Mouse (Mus musculus) kidney, adult 11 months (tissue): Measurements from ENCODE around the gene Azin2.

Experiments used
- DNase-seq: peaks from one replicate; pipeline ENCODE4 v3.0.0; 2022

Azin2 gene

GRCm38 (mm10) chr4:128977217-128977616 is 15.0 kb upstream of the Azin2 start:
- DNase-seq, result no peak

- no peak for DNase-seq
These were observed 14.3 kb upstream of the Azin2 start for GRCm38 (mm10) chr4:128976577-128976976.

GRCm38 (mm10) chr4:128974677-128975076 is 12.4 kb upstream of the Azin2 start:
- no peak for DNase-seq

DNA sequence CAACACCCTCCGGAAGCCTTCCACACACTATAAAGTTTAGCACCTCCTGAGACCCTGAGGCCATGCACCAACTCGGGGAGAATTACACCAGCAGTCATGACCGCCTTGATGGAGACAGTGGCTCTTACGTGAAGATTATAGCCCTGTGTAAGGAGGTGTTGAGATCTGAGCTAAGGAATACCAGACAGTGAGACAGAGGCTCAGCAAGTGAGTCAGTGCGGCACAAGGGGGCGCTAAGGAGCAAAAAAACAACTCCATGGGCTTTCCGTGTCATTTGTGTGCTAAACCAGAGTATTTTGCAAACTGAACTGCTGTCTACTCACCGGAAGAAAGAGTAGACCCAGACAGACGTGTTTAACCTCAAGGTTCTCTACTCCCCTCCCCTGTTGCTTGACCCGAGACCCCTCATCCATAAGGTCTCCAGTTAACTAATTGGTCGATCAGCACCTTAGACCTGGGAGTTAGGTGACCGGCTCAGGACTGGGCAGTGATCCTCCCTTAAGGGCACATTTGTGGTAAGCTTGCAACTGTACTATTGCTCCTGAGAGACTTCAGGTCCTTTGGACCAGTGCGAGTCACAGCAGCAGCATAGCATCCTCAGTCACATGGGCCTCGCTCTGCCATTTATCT is 8.9 kb upstream of the Azin2 start:
- DNase-seq, result peak; percentile 60

- no peak for DNase-seq
These were observed 8.2 kb upstream of the Azin2 start for GRCm38 (mm10) chr4:128970417-128970807.

DNA sequence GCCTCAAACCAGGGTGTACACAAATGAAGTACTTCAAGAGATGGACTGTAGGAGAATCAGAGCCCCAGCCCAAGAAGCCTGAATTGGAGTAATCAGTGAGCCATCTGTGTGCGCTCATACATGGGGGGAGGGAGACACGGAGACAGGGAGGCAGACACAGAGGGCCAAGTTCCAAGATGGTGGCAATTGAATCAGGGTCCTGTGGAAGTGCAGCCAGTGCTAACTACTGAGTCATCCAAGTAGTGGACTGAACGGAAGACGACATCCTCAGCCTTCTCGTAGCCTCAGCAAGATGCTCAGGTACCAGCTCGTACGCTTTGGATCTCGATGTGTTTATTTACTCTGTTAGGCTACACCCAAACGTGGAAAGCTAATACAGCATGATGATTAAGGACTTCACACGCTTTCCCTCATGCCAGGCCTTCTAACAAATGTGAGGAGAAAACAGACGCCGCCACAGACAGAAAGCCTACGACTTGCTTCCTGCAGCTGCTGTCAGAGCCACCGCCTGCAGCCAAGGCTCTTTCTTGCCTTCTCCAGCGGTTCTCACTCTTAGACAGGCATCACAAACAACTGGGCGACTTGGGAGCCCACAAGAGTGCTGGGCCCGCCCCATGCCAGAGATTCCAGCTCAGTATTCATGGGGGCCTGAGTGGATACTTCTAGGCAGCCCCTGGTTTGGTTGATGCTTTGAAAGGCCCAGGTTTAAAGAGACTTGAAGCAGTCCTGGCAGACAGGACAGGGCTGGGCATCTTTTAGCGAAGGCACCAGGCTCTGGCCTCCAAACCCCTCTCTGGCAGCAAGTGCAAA is 7.6 kb upstream of the Azin2 start:
- no peak for DNase-seq

DNA sequence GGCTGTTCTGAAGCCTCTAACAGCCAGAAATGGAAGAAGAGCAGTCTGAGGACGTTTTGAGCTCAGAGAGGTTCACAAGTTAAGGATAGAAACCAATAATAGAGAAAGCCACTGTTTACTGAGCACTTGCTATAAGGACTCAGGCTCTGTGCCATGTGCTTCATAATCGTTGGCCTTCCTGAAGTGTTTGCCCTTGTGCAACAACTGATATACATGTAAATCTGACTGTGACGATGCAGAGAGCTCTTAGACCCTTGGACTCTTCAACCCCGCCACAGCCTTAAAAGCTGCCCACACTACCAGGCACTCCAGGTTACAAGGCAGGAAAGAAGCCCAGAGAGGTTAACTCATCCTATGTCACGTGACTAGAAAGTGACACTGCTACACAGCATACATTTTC is 6.8 kb upstream of the Azin2 start:
- DNase-seq, result no peak

- DNase-seq, result no peak
These were observed 4.5 kb upstream of the Azin2 start for GRCm38 (mm10) chr4:128966751-128967150.

GRCm38 (mm10) chr4:128962926-128963290 is 666 bp upstream of the Azin2 start:
- DNase-seq, result no peak

GRCm38 (mm10) chr4:128961301-128962028 is 777 bp downstream of the Azin2 start:
- no peak for DNase-seq

GRCm38 (mm10) chr4:128959676-128960075 is 2.6 kb downstream of the Azin2 start:
- DNase-seq, result no peak

DNA sequence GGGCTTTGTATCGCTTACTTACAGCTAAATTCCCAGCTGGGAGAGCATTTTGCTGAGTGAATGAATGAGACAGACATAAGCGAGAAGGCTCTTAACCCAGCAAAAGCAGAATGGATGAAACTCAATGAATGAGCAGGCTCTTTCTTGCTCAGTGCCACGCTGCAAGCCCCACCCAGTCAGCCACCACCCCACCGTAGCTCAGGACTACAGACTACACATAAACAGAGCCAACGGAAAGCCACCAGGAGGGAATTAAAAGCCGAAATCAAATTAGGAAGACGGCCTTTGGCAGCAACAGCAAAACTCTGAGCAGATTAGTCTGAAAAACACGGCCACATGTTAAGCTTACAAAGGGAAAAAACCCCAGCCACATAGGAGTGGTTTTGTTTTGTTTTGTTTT is 3.4 kb downstream of the Azin2 start:
- DNase-seq, result no peak

- peak; percentile 36 for DNase-seq
These were observed 4.1 kb downstream of the Azin2 start for GRCm38 (mm10) chr4:128958156-128958555.

DNA sequence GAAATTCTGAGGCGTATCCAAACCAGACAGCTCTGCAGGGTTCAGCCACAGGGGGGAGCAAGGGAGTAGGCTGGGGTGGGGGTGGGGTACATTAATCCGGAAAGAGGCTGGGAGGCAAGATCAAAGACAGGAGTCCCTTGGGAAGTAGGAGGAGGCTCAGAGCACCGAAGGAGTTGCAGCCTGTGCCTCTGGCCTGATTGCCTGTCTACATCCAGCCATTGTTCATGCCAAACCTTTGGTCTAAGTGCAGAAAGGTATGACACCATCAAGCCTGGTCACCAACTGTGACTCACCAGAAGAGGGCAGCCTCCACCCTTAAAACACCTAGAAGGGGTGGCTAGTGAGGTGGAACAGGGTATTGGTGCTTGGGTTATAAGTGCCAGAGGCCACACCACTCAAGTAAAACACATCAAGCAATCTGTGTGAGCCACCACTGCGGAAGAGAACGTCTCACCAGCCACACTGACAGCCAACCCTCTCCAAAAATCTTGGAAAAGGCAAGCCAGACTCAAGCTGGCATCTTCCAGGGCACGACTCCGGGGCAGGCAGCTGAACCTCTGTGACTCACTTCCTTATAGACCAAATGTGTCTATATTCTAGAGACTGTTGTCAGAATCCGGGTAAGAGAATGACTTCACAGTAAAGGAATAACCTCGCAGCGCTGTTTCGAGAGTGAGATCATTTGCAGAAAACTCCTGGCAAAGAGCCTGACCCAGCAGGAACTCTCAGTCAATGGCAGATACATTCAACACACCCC is 4.9 kb downstream of the Azin2 start:
- DNase-seq, result peak; percentile 60

GRCm38 (mm10) chr4:128953851-128954250 is 8.4 kb downstream of the Azin2 start:
- no peak for DNase-seq

GRCm38 (mm10) chr4:128950461-128950860 is 11.8 kb downstream of the Azin2 start:
- DNase-seq, result peak; percentile 67

- DNase-seq, result no peak
These were observed 12.7 kb downstream of the Azin2 start for GRCm38 (mm10) chr4:128949470-128950005.

DNA sequence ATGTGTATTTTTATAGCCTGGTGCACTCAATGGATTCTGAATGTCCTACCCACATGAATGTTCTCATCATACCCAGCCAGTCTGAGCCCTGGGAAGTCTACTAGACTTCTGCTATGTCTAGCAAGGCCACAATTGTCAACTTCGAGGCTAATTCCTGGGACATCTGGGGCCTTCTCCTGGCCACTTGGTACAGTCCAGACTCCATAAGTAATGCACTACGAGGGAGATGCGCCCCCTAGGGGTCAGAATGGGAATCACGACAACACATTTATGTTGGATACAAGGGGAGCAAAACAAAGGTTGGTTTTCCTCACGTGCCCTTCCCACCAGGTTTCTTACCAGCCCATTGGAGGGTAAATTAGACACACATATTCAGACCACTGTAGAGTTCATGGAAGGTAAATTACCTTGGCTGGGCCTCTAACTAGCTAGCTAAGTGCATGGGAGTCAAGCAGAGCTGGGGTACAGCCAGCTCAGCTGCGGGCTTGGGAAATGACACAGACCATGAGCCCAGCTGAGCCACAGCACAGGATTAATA is 14.0 kb downstream of the Azin2 start:
- DNase-seq, result no peak

GRCm38 (mm10) chr4:128947326-128947933 is 14.8 kb downstream of the Azin2 start:
- DNase-seq, result no peak

GRCm38 (mm10) chr4:128946736-128947135 is 15.5 kb downstream of the Azin2 start:
- no peak for DNase-seq

- DNase-seq, result no peak
These were observed 19.9 kb downstream of the Azin2 start for GRCm38 (mm10) chr4:128942346-128942745.

GRCm38 (mm10) chr4:128935595-128935994 is 26.6 kb downstream of the Azin2 start:
- DNase-seq, result no peak
